In the genomic region with DNA sequence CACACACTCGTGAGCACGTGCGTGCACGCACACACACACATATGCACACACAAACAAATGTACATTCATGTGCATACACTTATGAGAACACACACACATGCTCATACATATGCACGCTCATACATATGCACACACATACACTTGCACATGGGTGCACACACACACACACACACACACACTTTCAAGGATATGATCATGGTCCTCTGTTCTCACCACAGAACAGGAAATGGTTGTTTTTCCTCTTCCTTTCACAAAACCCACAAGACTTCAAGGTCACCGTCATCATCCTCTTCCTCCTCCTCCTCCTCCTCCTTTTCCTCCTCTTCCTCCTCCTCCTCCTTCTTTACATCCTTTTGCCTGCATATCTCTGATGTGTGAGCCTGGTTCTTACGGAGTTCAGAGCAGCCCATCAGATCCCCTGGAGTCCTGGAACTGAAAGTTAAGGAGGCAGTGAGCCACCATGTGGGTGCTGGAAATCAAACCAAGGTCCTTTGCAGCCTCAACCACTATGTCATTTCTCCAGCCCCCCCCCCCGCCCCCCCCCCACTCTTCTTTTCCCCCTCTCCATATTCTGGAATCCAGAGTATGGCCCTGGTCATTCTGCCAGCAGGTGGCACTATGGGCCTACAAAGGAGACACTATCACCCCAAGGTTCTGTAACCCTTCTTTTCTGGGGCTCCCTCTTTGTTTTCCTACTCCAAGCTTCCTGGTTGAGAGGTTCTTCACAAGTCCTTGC, we compare ENCODE assay signal across 8 mouse cellular contexts. TPM values are rescaled to one million over a fixed set of nuclear protein-coding genes. Genes with fewer than 3 reads are reported as not detected.
DNase-seq lines count a peak whose midpoint lies in the region; ATAC-seq lines count a peak whose summit lies in the region.

No protein-coding gene starts in this region.

- H3K9ac ChIP-seq in liver, embryonic 13.5 days: no peak overlapping the region

- H3K9me3 ChIP-seq in liver, embryonic 13.5 days (replicated peaks): no peaks in the 10 kb centered on the region

- H3K4me3 ChIP-seq in liver, embryonic 13.5 days (replicated peaks): no peak overlapping the region

- H3K36me3 ChIP-seq in liver, embryonic 13.5 days: no peaks in the 10 kb centered on the region

- WGBS in liver, embryonic 13.5 days (ENCODE audit: insufficient replicate concordance): 56% methylated on average over 8 of the region's 8 CpGs

- H3K4me2 ChIP-seq in liver, embryonic 13.5 days: no peak overlapping the region

- DNase-seq in urinary bladder, postnatal 25 days (ENCODE audit: low spot score): peak; percentile 67
- no peak for DNase-seq in urinary bladder, postnatal 10 days (ENCODE audit: low spot score)
- DNase-seq in cerebellum, postnatal 10 days: peak; percentile 94 to 95
- peak; percentile 77 for DNase-seq in gastrocnemius, adult 18-20 months (ENCODE audit: low spot score)
- DNase-seq in kidney, adult 9 months: peak; percentile 76
- DNase-seq in liver, embryonic 13.5 days: peak; percentile 38
- peak; percentile 50 to 64 for DNase-seq in natural killer cell, adult 2 months (ENCODE audit: low spot score in 2 of 2)
- DNase-seq in thymus, postnatal 10 days (ENCODE audit: low spot score in 2 of 2): peak; percentile 55 to 75

- H3K4me1 ChIP-seq in liver, embryonic 13.5 days (replicated peaks): peaks cover 7% of the 10 kb centered on the region

- ATAC-seq in liver, embryonic 13.5 days (ENCODE audit: low read depth): 0 out of 2 replicates have a peak, but pooled peaks have one; percentile 48

- H3K27ac ChIP-seq in liver, embryonic 13.5 days: no peak overlapping the region

- H3K27me3 ChIP-seq in liver, embryonic 13.5 days: peaks cover 9% of the 10 kb centered on the region

RNA-seq across cellular contexts. Expression of a gene that starts 1.4 kb away (rescaled TPM):
- not detected for total RNA-seq in gastrocnemius, adult 18-20 months (2021)
- 0.09 TPM in 1 of 2 replicates, not detected in the other for polyA plus RNA-seq in liver, embryonic 13.5 days (2015; fragmentation: Nextera tagmentation; extraction: Ambion mirVana)

RNA-seq across cellular contexts. Expression of a gene that starts 4.4 kb away (rescaled TPM):
- not detected for total RNA-seq in gastrocnemius, adult 18-20 months (2021)
- polyA plus RNA-seq in liver, embryonic 13.5 days (2015; fragmentation: Nextera tagmentation; extraction: Ambion mirVana): not detected in 2 replicates

RNA-seq across cellular contexts. Expression of a gene that starts 4.4 kb away (rescaled TPM):
- total RNA-seq in gastrocnemius, adult 18-20 months (2021): under 1 TPM; 0.50 to 0.62 TPM
- polyA plus RNA-seq in liver, embryonic 13.5 days (2015; fragmentation: Nextera tagmentation; extraction: Ambion mirVana): not detected in 2 replicates

RNA-seq across cellular contexts. Expression of a gene that starts 17.6 kb away (rescaled TPM):
- 1 to 10 TPM; 5.6 to 5.8 TPM for total RNA-seq in gastrocnemius, adult 18-20 months (2021)
- polyA plus RNA-seq in liver, embryonic 13.5 days (2015; fragmentation: Nextera tagmentation; extraction: Ambion mirVana): 0.23 and 0.25 TPM in 2 replicates

RNA-seq across cellular contexts. Expression of a gene that starts 45.1 kb away (rescaled TPM):
- total RNA-seq in gastrocnemius, adult 18-20 months (2021): 10 to 100 TPM; 46.1 to 49.9 TPM
- 13.3 and 14.4 TPM in 2 replicates for polyA plus RNA-seq in liver, embryonic 13.5 days (2015; fragmentation: Nextera tagmentation; extraction: Ambion mirVana)
